Mouse (Mus musculus): ENCODE measurements around the gene Uqcc3.

DNA sequence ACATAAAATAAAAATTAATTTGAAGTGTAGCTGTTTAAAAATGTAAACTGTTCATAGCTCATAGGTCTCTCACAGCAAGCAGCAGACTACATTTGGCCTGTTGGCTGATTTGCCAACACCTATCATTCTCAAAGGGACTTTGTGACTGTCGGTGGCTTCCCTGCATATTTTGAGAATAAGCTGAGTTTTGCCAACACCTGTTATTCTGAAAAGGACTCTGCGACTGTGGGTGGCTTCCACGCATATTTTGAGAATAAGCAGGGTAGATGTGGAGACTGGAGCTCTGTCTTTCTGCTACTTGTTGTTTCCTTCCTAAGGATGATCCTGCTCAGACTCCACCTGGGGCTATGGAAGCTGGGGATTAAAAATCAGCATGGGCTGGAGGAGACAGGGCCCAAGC lies 27.6 kb downstream of the Uqcc3 start:
- TF ChIP-seq CTCF (IDR thresholded peaks at IDR 0.05; ENCODE audit: low read depth) (no peak), EP300 (IDR thresholded peaks at IDR 0.05; ENCODE audit: low read depth) (no peak)

All from heart, postnatal 0 days (tissue).